Mouse (Mus musculus) kidney, postnatal 36 days (tissue): ENCODE results near the gene Cyb5rl.
"Not testable (repeated sequence)": the region's sequence is repeated elsewhere in the genome, so short reads cannot be mapped to it uniquely, and the experiment has no call there.

ENCODE experiments used
- DNase-seq, 2 experiments: peaks; one replicate each; pipeline ENCODE4 v3.0.0; 2021 to 2022; ENCODE audit warnings: mixed read lengths in 2 of 2

Gene Cyb5rl

DNA sequence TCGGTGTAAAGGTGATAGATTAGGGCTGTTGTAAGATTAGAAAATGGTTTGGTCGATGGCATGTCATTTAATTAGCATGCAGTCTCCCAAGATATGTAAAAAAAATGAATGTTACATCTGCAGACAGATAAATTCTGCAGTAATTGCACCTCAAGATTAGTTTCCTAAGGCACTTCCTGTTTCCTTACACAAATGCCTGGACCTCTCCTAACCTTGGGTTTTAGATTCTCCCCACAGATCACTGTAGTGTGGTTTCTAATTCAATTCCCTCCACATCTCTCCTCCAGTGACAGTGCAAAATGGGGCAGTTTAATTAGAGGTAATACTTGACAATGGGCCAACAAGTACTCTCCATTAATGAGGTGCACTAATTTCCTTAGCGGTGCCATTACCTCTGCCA is 3.6 kb upstream of the Cyb5rl start:
- no peak for DNase-seq

- DNase-seq, result no peak
These were observed 2.2 kb upstream of the Cyb5rl start for GRCm38 (mm10) chr4:107064394-107065098.

DNA sequence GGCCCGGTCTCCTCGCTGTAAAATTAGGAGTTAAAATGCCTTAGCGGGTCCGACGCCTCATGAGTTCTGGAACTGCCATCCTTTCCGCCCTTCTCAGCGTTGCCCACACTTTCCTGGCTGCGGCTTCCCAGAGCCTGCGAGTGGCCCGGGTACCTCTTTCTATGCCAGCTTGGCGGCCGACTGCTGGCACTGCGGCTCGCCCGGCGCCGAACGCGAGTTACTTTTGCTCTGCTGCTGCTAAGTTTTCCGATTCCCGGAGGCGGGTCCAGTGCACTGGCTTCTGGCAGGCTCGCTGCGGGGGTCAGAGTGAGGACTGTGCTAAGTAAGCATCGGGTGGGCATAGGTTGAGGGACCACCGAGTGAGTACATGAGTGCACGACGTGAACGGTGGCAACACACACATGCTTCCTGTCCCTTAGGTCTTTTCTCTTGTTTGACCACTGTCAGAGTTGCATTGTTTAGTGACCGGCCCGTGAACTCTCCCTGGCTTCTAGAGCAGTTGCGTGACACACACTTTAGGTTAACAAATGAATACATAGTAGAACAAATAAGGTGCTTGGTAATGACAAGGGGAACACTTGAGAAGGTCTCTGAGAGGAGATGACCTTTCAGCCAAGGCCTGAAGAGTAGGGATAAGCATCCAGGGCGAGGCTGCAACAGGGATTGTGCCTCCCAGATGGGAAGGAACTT is 508 bp downstream of the Cyb5rl start:
- peak in 1 of 2 experiments; percentile 66 for DNase-seq

DNA sequence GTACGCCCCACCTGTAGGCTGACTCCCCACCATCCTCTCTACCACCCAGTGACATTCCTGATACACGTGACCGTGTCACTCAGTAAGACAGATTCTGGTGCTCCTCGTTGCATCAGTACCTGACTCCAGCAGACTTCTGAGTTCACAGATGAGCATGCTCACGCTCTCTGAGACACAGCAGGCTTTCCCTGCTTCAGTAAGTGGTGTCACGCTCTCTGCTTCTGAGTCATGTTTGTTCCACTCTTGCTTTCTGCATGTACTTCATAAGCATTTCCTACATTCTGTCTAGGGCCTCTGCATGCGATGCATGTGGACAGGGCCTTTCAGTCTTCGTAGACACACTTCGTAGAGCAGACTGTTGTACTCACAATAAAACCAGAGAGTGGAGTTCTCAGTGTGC is 5.6 kb downstream of the Cyb5rl start:
- DNase-seq, result no peak

GRCm38 (mm10) chr4:107075456-107075855 is 8.7 kb downstream of the Cyb5rl start:
- no peak for DNase-seq

DNA sequence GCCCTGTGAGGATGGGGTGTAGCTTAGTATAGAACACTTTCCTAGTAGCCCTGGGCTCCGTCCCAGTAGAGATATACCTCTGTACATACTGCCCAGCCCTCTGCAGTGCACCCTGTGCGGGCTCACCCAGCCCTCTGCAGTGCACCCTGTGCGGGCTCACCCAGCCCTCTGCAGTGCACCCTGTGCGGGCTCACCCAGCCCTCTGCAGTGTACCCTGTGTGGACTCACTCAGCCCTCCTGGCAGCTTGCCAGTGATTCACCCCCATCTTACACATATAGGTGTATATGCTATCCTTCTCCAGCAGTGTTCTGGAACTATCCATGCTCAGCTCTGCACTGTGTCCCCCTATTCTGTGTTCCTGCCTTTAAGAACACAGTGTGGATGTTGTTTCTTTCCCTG is 12.1 kb downstream of the Cyb5rl start:
- DNase-seq, result no peak

DNA sequence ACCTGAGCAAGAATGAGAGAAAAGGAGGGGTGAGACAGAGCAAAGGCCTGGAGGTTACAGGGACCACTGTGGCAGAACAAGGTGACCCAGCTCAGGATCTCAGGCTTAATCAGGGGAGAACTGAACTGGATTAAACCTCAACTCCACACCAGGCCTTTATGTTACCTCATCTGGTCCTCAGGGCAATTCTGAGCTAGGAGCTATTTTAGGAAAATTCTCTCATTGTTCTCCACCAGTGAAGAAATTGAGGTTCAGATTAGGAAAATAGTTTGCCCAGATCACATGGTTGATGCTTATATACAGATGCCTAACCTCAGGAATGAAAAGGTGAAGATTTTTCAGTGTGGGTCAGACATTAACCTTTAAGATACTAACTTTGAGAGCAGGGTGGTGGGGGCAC is 12.9 kb downstream of the Cyb5rl start:
- peak in 1 of 2 experiments; percentile 26 for DNase-seq

GRCm38 (mm10) chr4:107082185-107082584 is 15.4 kb downstream of the Cyb5rl start:
- DNase-seq, result no peak

DNA sequence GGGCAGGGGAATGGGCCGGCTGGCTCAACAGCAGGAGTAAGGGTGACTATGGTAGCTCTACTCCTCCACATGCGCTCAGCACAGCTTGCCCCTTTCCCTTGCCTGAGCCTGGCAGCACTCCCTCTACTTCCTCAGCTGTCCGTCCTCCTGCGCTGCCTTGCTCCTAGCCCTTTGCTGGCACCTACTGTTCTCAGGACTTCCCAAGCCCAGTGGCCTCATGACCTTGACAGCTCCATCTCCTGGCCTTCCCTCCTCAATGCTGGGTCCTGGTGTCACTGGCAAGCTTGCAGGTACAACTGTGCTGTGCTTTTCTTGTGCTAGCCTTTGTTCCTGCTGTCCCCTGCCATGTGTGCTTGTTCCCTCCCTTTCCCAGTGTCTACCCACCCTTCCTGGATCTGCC is 16.3 kb downstream of the Cyb5rl start:
- no peak for DNase-seq

DNA sequence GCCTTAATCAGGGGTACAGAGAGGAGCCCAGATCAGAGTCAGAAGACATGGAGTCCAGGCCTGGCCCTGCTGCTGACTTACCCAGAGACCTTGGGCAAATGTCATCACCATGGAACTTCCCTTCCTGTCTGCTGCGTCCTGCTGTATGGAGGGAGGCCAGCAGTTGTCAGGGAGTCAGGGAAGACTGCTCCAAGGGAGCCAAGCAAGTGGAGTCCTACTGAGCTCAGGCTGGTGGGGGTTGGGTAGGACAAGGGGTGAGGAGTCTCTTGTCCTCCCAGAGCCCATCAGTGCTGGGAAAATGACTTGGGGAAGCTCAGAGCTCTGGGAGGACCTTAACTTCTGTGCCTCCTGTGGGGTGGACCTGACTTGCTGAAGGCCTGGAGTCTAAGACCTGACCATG is 17.6 kb downstream of the Cyb5rl start:
- peak in 1 of 2 experiments; percentile 22 for DNase-seq

DNA sequence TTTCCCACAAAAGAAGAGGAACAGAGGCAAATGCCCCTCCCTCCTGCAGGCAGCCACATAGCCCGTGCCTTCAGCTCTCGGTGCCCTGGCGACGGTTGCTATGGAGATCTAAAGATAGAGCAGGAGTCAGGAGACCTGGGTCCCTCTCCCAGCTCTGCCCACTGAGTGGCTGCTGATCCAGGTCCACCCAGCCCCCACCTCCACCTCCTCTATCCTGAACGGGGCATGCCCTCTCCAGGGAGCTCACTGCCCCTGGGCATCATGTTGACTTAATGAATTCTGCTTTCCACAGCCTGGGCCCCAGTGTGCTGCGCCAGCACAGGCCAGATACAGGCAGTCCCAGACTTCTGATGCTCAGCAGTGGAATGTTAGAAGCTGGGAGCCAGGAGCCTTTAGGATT is 18.1 kb downstream of the Cyb5rl start:
- peak; percentile 81 to 90 for DNase-seq

GRCm38 (mm10) chr4:107091696-107092095 is 24.9 kb downstream of the Cyb5rl start:
- DNase-seq, result no peak

GRCm38 (mm10) chr4:107094484-107095187 is 27.8 kb downstream of the Cyb5rl start:
- DNase-seq, result peak; percentile 19 to 25

DNA sequence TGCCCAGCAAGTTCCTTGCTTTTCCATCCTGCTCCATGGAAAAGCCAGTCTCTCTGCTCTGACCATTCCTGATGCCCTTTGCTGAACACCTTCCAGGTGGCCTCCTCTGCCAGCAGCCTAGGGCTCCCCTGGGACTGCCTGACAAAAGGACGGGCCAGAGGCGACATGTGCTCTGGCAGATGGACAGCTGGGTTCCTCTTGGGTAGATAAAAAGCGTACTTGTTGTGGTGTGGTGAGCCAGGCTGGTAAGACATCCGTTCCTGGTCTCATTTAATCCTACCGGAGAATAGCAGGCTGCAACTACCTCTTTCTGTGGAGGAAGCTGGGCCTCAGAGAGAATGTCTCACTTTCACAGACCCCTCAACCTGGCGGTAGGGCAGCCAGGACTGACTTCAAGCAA is 29.3 kb downstream of the Cyb5rl start:
- DNase-seq, result no peak

- DNase-seq, result no peak
These were observed 30.1 kb downstream of the Cyb5rl start, which contains the start of gene Cdcp2 for GRCm38 (mm10) chr4:107096841-107097373. Gene Cdcp2, plus strand, starts transcription at chr4:107096891.

GRCm38 (mm10) chr4:107097871-107098270 is 31.1 kb downstream of the Cyb5rl start:
- no peak for DNase-seq

DNA sequence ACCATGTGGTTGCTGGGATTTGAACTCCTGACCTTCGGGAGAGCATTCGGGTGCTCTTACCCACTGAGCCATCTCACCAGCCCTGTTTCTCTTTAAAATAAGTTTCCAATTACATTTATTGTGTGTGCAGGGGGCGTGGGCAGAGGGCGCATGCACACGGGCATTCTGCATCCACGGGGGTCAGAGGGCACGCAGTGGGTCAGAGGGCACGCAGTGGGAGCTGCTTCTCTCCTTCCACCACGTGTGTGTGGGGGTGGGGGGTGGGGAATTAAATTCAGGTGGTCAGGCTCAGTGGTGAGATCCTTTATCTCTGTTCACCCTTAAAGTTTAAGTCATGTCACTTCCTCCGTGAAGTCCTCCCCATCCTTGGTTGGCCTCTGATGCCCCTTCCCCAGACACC is 31.6 kb downstream of the Cyb5rl start:
- no peak for DNase-seq

GRCm38 (mm10) chr4:107098791-107099525 is 32.2 kb downstream of the Cyb5rl start:
- no peak for DNase-seq

GRCm38 (mm10) chr4:107102220-107102619 is 35.4 kb downstream of the Cyb5rl start:
- no peak for DNase-seq

- no peak for DNase-seq
These were observed 40.0 kb downstream of the Cyb5rl start for GRCm38 (mm10) chr4:107106777-107107176.

DNA sequence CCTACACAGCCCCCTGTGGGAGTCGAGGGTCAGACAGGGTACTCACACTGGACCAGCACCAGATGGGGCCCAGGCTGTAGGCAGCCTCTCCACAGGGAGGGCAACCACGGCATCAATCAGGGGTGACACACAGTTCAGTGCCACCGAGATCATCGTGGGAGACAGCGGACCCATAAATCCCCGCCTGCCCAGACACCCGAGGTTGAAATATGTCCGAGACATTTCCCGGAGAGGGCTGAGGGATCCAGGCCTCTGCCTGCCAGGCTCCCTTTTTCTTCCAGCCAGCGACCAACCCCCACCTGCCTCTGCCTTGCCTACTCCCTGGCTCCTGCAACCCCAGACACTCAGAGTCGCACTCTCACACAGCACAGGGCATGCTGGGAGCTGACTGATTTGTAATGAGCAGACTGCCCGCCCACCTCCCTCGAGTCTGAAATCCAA is 41.5 kb downstream of the Cyb5rl start:
- peak; percentile 31 to 40 for DNase-seq

DNA sequence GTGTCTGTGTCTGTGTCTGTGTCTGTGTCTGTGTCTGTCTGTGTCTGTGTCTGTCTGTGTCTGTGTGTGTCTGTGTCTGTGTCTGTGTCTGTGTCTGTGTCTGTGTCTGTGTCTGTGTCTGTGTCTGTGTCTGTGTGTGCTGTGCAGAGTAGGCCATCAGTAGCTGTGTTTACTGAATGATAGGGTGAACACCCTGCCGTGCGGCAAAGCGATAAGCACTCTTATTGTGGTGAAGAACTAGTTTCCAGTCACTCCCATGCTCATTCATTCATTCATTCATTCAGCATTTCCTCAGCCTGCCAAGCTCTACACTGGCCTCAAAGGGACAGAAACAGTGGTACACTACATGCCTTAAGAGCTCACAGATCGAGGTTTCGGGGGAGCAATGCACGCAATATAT is 42.4 kb downstream of the Cyb5rl start:
- DNase-seq, result not testable (repeated sequence)

DNA sequence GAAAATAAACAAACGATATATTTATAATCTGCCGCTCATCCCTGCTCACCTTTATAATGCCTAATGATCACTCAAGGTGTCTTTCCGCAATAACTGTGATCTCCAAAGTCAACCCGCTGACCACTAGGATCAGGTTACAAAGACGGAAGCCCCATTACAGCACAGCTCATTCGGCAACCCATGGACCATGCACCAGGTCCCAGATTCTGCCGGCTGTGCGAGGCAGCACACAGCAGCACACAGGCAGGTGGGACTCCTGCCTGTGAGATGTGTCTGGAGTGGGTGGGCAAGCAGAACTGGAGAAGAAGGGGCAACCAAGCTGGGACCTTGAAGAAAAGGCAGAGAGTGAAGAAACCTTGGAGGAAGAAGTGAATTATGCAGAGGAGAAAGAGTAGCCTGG is 47.5 kb downstream of the Cyb5rl start:
- no peak for DNase-seq
